Mouse (Mus musculus): ENCODE results near the gene Atp6v1a.

The Atp6v1a gene

GRCm38 (mm10) chr16:44136511-44137021 lies 2.9 kb downstream of the Atp6v1a start:
- peak; percentile 51 to 73 for DNase-seq

DNA sequence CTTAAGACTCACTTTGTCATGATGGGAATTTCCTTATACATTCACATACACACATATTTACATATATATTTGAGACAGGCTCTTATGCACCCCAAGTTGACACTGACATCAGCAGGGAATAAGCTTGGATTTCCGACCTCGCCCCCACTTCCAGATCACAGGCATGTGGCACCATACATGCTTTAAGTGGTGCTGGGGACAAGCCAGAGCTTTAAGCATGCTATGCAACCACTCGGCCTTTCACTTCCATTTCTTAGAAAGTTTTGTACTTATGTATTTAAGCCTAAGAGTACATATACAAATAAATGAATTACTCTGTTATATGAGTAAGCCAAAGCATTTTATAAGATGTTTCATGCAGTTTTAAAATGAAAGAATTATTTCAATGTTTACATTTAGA lies 6.3 kb downstream of the Atp6v1a start:
- DNase-seq = no peak

GRCm38 (mm10) chr16:44132300-44132699 lies 7.2 kb downstream of the Atp6v1a start:
- no peak for DNase-seq

GRCm38 (mm10) chr16:44126437-44126836 lies 13.1 kb downstream of the Atp6v1a start:
- DNase-seq = no peak

- DNase-seq = peak in 1 of 2 experiments; percentile 28
Measured at GRCm38 (mm10) chr16:44125436-44125835, 14.1 kb downstream of the Atp6v1a start.

DNA sequence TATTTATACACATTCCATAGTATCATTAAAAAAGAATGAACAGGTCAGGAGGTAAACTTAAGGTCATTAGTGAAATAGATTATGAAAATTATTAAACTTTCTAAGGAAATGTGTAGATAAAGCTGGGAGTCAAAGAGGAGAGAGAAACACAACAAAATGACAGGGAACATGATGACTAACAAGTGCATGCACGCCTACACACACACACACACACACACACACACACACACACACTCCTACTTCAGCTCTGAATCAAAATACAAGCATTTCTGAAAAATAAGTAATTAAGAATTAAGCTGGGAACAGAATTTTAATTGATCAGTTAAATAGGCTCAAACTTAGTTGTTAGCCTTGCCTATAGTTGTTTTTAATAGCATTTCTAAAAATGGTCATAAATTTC lies 14.8 kb downstream of the Atp6v1a start:
- no peak for DNase-seq

DNA sequence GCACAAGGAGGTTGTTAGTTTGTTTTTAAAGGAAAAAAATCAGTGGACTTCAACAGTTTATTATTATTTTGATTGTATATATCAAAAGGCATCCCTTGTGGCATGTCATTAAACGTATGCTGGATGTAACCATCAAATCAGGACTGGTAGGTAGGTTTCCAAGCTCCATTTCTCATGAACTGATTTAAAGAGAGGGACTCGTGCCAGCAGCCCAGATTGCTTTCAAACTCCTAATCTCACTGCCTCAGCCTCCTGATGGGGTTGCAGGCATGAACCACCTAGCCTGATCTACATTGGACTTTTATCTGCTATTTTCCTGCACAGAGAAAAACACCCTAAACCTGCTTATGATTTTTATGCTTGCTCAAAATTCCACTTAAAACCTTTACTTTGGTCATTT lies 15.7 kb downstream of the Atp6v1a start:
- no peak for DNase-seq

- DNase-seq = no peak
Measured at GRCm38 (mm10) chr16:44122982-44123725, 16.4 kb downstream of the Atp6v1a start.

DNA sequence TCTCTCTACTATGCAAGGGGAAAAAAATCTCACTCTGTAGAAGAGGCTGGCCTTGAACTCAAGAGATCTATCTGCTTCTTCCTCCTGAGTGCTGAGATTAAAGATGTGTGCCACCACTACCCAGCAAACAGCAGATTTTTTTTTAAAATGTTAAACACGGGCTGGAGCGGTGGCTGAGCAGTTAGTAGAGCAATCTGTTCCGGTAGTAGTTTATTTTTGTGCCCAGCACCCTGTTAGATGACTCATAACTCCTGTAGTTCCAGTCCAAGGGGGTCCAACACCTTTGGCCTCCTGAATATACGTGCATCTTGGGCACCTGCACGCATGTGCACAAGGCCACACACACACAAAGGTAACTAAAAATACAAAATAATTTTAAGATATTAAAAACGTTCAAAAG lies 16.9 kb downstream of the Atp6v1a start:
- DNase-seq = no peak

GRCm38 (mm10) chr16:44122122-44122521 lies 17.4 kb downstream of the Atp6v1a start:
- peak in 1 of 2 experiments; percentile 33 for DNase-seq

- no peak for DNase-seq
Measured at GRCm38 (mm10) chr16:44119753-44120501, 19.6 kb downstream of the Atp6v1a start.

DNA sequence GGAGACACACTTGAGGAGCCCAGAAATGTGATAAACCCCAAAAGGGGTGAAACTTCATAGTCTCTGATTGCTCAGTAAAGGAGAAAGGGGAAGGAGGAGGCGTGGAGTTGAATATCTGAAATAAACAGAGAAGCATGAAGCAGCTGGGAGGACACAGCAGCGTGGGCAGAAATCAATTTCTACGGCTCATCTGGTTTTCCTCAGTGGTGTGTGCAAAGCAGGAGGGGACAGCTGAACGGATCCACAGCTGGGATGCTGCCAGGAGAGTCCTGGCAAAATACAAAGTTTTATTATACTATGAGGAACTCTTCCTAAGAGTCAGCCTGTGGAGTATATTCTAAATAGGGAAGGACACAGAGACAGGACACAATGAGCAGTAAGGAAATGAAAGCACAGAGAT lies 30.5 kb downstream of the Atp6v1a start:
- no peak for DNase-seq

GRCm38 (mm10) chr16:44105211-44105610 lies 34.3 kb downstream of the Atp6v1a start:
- DNase-seq = no peak

DNA sequence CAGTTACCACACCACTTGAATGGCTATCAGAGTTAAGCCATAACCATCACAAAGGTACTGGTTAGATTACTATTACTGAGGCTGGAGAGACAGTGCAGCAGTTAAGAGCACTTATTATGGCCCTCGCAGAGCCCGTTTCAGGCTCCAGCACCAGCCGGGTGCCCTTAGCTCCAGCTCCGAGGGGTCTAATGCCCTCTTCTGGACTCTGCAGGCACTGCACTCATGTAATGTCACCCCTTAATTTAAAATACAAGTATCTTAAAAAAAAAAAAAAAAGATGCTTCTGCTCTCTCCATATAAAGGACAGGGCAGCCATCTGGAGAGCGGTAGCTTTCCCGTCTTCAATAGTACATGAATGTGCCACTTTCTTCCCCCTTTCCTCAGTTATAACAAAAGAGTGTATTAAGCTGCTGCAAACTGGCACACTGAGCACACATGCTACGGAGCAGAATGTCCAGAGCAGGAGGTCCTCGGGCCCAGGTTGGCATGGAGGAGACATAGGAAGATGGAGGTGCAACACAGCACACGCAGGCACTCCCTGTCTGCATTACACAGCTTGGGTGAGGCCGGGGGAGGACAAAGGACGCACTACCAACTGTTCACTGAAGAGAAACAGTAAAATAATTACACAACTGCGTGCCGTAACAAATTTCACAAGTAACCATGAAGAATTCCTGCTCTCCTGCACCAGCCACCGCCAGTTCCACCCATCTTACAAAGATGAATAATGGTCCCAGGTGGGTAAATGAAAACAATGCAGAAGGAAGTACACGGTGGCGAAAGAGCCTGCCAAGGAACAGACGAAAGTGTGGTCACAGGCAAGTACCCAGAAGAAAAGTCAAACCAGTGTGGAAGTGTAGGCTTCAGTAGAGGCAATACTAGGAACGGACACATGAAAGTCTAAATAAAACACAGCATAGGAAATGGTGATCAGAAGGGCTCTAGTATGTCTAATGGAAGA lies 35.4 kb downstream of the Atp6v1a start:
- no peak for DNase-seq

GRCm38 (mm10) chr16:44102925-44103324 lies 36.6 kb downstream of the Atp6v1a start:
- no peak for DNase-seq

DNA sequence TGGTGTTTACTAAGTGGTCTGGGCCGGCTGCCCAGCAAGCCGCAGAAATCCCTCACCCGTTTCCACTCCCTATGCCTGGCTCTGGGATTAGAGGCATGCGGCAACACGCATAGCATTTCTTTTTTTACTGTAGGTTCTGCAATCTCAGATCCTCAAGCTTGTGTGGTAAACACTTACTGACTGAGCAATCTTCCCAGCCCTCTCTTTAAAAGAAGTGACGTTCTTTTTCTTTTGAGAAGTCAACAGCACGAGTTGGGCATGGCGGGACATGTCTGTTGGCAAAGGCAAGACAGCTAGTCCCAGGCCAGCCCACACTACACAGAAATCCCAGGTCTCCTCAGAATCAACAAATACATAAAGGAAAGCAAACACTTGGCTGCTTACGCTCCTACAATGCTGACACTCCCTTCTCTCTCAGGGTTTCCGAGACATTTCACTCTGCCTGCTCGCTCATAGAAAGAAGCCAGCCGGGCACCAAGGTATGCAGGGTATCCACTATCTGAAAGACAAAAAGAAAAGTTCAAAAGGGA lies 38.3 kb downstream of the Atp6v1a start:
- no peak for DNase-seq

DNA sequence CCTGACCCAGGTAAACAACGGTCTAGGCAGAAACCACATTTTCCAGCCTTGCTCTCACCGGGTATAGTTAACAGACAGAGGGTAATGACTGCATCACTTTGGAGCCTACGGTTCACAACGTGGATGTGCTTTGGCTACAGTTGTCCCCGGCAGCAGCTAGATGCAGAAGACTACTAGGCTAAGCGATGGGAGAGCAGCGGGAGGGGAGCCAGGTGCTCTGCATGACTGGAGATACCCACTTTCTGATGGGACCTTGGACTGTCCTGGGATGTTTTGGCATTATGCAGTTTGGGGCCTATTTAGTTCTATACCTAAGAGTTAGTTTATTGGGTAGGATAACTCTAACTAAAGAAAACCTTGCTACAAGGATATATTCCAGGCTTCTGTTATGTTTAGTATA lies 40.1 kb downstream of the Atp6v1a start:
- DNase-seq = peak; percentile 31 to 53

DNA sequence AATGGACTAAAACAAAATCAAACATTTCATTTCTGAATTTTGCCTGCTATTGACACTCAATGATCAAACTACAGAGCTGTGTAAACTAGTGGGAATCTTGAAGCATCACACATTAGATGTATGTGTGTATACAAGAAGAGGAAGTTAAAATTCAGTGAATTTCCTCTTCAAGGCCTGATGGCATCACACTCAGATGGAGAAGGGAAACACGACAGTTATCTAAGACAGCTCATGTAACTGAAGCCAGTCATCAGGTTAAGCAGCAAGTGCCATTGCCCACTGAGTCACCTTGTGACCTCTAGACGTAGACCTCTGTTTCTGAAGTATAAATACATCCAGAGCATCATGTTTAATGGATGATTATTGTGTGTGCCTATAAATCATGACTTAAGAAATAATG lies 51.9 kb downstream of the Atp6v1a start:
- no peak for DNase-seq

DNA sequence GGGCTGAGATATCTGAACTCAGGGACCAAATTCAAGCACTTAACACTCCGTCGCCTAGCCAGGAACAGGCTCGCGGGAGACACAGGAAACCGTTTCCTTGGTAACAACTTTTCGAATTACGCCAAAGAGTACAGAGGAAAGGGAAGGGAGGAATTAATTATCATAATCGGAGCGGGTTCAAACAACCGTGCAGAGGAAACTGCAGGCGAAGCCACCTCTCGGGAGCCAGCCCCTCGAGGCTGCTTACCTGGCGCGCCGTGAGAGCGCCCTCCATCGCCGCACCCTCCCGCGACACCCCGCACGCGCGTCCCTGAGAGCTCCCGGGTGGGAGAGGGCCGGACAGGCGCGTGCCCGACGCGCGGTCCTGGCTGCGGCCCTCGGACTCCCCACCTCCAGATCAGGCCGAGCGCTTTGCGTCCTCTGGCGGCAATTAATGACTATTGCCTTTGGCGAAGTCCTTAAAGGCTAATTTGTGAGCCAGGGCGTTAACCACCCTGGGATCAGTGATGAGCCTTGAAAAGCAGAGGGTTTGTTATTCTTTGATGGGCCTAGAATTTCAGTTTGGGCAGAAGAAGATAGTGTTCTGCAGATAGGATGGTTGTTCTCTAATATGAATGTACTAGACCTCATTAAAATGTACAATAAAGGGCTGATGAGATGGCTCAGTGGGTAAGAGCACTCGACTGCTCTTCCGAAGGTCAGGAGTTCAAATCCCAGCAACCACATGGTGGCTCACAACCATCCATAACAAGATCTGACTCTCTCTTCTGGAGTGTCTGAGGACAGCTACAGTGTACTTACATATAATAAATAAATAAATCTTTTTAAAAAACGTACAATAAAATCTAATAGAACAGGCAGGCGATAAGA lies 76.2 kb downstream of the Atp6v1a start, which contains the start of gene Gramd1c:
TSS of gene Gramd1c (minus strand) at position 321 of the 870 bp plus-strand sequence.
- peak; percentile 58 to 79 for DNase-seq

DNA sequence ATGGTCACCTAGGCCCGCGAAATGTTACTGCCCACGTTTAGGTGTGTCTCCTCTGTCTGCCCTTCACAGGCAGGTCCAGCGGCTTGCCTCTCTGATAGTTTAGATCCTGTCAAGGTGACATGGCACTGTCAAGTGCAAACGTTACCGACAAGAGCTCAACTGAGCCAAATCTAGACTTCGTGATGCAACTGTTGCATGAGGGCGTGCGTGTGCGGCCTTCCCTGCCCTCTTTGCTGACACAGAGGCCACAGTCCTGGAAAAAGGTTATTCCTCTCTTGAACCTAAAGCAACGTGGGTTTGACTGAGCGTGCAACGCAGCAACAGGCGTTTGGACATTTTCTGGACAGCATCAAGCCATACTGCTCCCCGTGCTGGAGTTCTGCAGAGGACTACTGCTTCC lies 78.2 kb downstream of the Atp6v1a start:
- no peak for DNase-seq

DNA sequence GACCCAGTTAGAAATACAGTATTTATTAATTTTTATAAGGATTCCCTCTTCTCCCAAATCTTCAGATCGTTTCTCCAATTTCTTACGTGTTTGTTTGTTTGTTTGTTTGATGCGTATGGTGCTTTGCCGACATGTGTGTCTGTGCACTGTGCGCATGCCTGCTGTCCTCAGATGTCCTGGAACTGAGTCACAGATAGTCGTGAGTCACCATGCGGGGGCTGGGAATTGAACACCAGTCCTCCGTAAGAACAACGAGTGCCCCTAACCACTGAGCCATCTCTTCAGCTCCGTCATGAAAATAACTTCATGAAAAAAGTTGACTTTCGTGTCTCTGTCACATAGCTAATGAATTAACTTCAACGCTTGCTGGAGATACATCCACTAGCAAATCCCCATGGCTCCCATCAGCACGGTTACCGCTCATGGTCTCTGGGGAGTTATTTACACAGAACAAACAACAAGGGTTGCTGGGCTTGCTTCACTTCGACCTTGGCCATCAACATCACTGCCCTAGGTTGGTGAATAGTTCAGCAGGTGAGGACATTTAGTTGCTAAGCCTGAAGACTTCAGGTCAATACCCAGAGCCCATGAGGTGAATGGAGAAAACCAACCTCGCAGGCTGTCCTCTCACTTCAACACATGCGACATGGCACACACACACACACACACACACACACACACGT lies 78.8 kb downstream of the Atp6v1a start:
- no peak for DNase-seq

Data from kidney, postnatal 25 days (tissue).